Mouse (Mus musculus) CD4-positive, CD25-positive, alpha-beta regulatory T cell, adult 2 months (primary cell): ENCODE results near the gene Gm6588.
"Not testable (repeated sequence)": the region's sequence is repeated elsewhere in the genome, so short reads cannot be mapped to it uniquely, and the experiment has no call there.

Experiments used
- DNase-seq: peaks from one replicate; pipeline ENCODE4 v3.0.0-alpha.2; 2012; ENCODE audit warnings: low read depth, low spot score

Gene Gm6588

GRCm38 (mm10) chr5:112448747-112449440, at the start of gene Gm6588:
Gm6588 (plus strand) TSS chr5:112449426.
- DNase-seq: no peak

- no peak for DNase-seq
These were observed 46.8 kb upstream of the Gm6588 start for GRCm38 (mm10) chr5:112402437-112402836.

GRCm38 (mm10) chr5:112406017-112406416, 43.2 kb upstream of the Gm6588 start:
- DNase-seq: no peak

- DNase-seq: no peak
These were observed 40.0 kb upstream of the Gm6588 start for GRCm38 (mm10) chr5:112409274-112409673.

- DNase-seq: no peak
These were observed 38.2 kb upstream of the Gm6588 start for GRCm38 (mm10) chr5:112411072-112411471.

GRCm38 (mm10) chr5:112411514-112412335, 37.5 kb upstream of the Gm6588 start:
- no peak for DNase-seq

GRCm38 (mm10) chr5:112412781-112413180, 36.4 kb upstream of the Gm6588 start:
- not testable (repeated sequence) for DNase-seq

GRCm38 (mm10) chr5:112416673-112417072, 32.6 kb upstream of the Gm6588 start:
- no peak for DNase-seq

- DNase-seq: no peak
These were observed 31.2 kb upstream of the Gm6588 start for GRCm38 (mm10) chr5:112418023-112418422.

- no peak for DNase-seq
These were observed 29.7 kb upstream of the Gm6588 start for GRCm38 (mm10) chr5:112419535-112419934.

GRCm38 (mm10) chr5:112426635-112427034, 22.6 kb upstream of the Gm6588 start:
- no peak for DNase-seq

GRCm38 (mm10) chr5:112427283-112427682, 21.9 kb upstream of the Gm6588 start:
- peak; percentile 73 for DNase-seq

GRCm38 (mm10) chr5:112428944-112429343, 20.3 kb upstream of the Gm6588 start:
- peak; percentile 68 for DNase-seq

GRCm38 (mm10) chr5:112431120-112431775, 18.0 kb upstream of the Gm6588 start:
- peak; percentile 60 for DNase-seq

- no peak for DNase-seq
These were observed 17.2 kb upstream of the Gm6588 start for GRCm38 (mm10) chr5:112432033-112432432.

GRCm38 (mm10) chr5:112433004-112433403, 16.2 kb upstream of the Gm6588 start:
- DNase-seq: peak; percentile 82

- no peak for DNase-seq
These were observed 10.7 kb upstream of the Gm6588 start for GRCm38 (mm10) chr5:112438535-112438934.

GRCm38 (mm10) chr5:112453088-112453487, 3.9 kb downstream of the Gm6588 start:
- DNase-seq: no peak

- DNase-seq: no peak
These were observed 5.8 kb downstream of the Gm6588 start for GRCm38 (mm10) chr5:112454966-112455555.

- no peak for DNase-seq
These were observed 10.7 kb downstream of the Gm6588 start for GRCm38 (mm10) chr5:112459903-112460302.

GRCm38 (mm10) chr5:112466331-112466730, 17.1 kb downstream of the Gm6588 start:
- no peak for DNase-seq
